7 mouse cellular contexts compared by ENCODE assay signal in the genomic region with DNA sequence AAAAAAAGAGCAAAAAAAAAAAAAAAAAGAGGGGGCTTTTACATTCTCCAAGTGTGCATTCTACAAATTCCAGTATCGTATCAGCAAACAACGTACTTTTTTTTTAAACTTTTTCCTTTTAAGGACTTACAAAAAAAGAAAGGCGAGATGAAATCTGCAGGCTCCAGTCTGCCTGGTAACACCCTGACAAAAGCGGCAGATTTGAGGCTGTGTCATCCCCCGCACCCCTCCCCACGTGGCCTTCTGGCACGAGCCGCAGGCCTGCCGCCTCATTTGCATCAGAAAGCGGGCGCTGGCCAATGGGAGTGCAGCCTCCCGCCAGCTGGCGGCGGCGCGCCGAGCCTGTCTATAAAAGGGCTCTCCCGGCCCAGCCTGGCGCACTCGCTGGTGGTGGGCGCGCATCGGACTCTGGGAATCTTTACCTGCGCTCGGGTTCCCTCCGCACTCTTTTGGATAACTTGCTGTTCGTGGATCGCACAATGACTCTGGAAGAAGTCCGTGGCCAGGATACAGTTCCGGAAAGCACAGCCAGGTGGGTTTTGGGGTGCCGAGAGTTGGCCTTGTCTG. TPM values are rescaled to one million over a fixed set of nuclear protein-coding genes. Genes with fewer than 3 reads are reported as not detected.
DNase-seq lines count a peak whose midpoint lies in the region; ATAC-seq lines count a peak whose summit lies in the region.

TSS of gene Gadd45g (plus strand) at position 378 of the 567 bp plus-strand sequence.

- peaks cover 82% of the 10 kb centered on the region for H3K4me1 ChIP-seq in limb, embryonic 10.5 days
- H3K4me1 ChIP-seq in midbrain, embryonic 13.5 days (replicated peaks): peaks cover 80% of the 10 kb centered on the region

- H3K36me3 ChIP-seq in limb, embryonic 10.5 days: no peaks in the 10 kb centered on the region
- H3K36me3 ChIP-seq in midbrain, embryonic 13.5 days: no peaks in the 10 kb centered on the region

- H3K27ac ChIP-seq in limb, embryonic 10.5 days: peak within 1 kb of the TSS; percentile 87
- H3K27ac ChIP-seq in midbrain, embryonic 13.5 days: peak within 1 kb of the TSS; percentile 94

- H3K9ac ChIP-seq in midbrain, embryonic 13.5 days (replicated peaks): peak within 1 kb of the TSS; percentile 81

- peaks cover 30% of the 10 kb centered on the region for H3K27me3 ChIP-seq in limb, embryonic 10.5 days (ENCODE audit: low read depth, poor library complexity, severe bottlenecking)
- H3K27me3 ChIP-seq in midbrain, embryonic 13.5 days: peaks cover 46% of the 10 kb centered on the region

- H3K9me3 ChIP-seq in limb, embryonic 10.5 days (replicated peaks): no peaks in the 10 kb centered on the region
- H3K9me3 ChIP-seq in midbrain, embryonic 13.5 days: no peaks in the 10 kb centered on the region

- under 1% methylated on average over 31 of the region's 31 CpGs for WGBS in limb, embryonic 10.5 days
- under 1% methylated on average over 31 of the region's 31 CpGs for WGBS in midbrain, embryonic 13.5 days

- peak; percentile 95 for DNase-seq in adrenal gland, adult 8-10 months
- DNase-seq in embryo, embryonic 9.5 days (ENCODE audit: extremely low spot score): peak; percentile 94
- DNase-seq in gonadal fat pad, adult 2 months (ENCODE audit: low read depth): no peak
- DNase-seq in kidney, adult 11 months: peak; percentile 92
- peak; percentile 97 for DNase-seq in limb, embryonic 10.5 days (ENCODE audit: low spot score)
- DNase-seq in spleen, adult 12 weeks (ENCODE audit: low spot score): peak; percentile 83

- peak within 1 kb of the TSS; percentile 67 for H3K4me3 ChIP-seq in limb, embryonic 10.5 days
- H3K4me3 ChIP-seq in midbrain, embryonic 13.5 days (replicated peaks): peak within 1 kb of the TSS; percentile 65

- peak; percentile 74 for ATAC-seq in midbrain, embryonic 13.5 days

- H3K4me2 ChIP-seq in midbrain, embryonic 13.5 days (replicated peaks): peak within 1 kb of the TSS; percentile 87

RNA-seq across cellular contexts. Expression of gene Gadd45g, which starts in this region (rescaled TPM):
- total RNA-seq in adrenal gland, adult 8-10 months (2022): 10 to 100 TPM; 13.3 to 61.3 (median 18.6) TPM
- polyA plus RNA-seq in gonadal fat pad, adult 2 months (2012; rRNA removed): 41.6 and 59.9 TPM in 2 replicates
- polyA plus RNA-seq in limb, embryonic 10.5 days (2016; fragmentation: Nextera tagmentation; extraction: Ambion mirVana): 14.3 and 18.6 TPM in 2 replicates
- 203 and 222 TPM in 2 replicates for polyA plus RNA-seq in midbrain, embryonic 13.5 days (2015; fragmentation: Nextera tagmentation; extraction: Ambion mirVana)
